Mouse (Mus musculus) forebrain, embryonic 16.5 days (tissue): ENCODE measurements around the gene Camta2. TPM values are rescaled to one million over a fixed set of nuclear protein-coding genes. Genes with fewer than 3 reads are reported as not detected.
A peak's percentile ranks its signal among the peaks of the same experiment; 100 is the strongest.

Experiments used
- ATAC-seq: fragments of 200-750 bp; cut with Nextera tagmentation; 2 replicates; pipeline ENCODE4 v1.8.0; 2017; ENCODE audit warnings: mild to moderate bottlenecking, moderate library complexity
- H3K27ac ChIP-seq: fragments of 300-500 bp; sonication (generic); 2 replicates; pipeline ENCODE4 v1.5.1; 2014; ENCODE audit warnings: low read length, control low read depth
- H3K27me3 ChIP-seq: fragments of 300-500 bp; sonication (generic); replicated peaks from 2 replicates; pipeline ENCODE4 v1.6.1; 2014; ENCODE audit warnings: low read length; ENCODE audit not compliant: control insufficient read depth, insufficient read depth
- H3K36me3 ChIP-seq: fragments of 300-500 bp; sonication (generic); 2 replicates; pipeline ENCODE4 v1.6.1; 2014; ENCODE audit not compliant: control insufficient read depth, insufficient read depth
- H3K4me1 ChIP-seq: fragments of 300-500 bp; sonication (generic); replicated peaks from 2 replicates; pipeline ENCODE4 v1.6.1; 2014; ENCODE audit warnings: low read length; ENCODE audit not compliant: control insufficient read depth, insufficient read depth
- H3K4me2 ChIP-seq: fragments of 300-500 bp; sonication (generic); 2 replicates; pipeline ENCODE4 v1.6.1; 2014; ENCODE audit warnings: mild to moderate bottlenecking, low read length, control low read depth
- H3K4me3 ChIP-seq: fragments of 300-500 bp; sonication (generic); replicated peaks from 2 replicates; pipeline ENCODE4 v1.5.1; 2014; ENCODE audit warnings: mild to moderate bottlenecking, low read length, control low read depth
- H3K9ac ChIP-seq: fragments of 300-500 bp; sonication (generic); replicated peaks from 2 replicates; pipeline ENCODE4 v1.6.1; 2014; ENCODE audit warnings: low read depth, low read length, control low read depth
- H3K9me3 ChIP-seq: fragments of 300-500 bp; sonication (generic); 2 replicates; pipeline ENCODE4 v1.6.1; 2016; ENCODE audit warnings: low read length; ENCODE audit not compliant: control insufficient read depth
- WGBS: fragments of 180-500 bp; shearing (Covaris S2); extraction: QIAGEN DNeasy Blood & Tissue Kit; methylation state at CpG from one replicate; pipeline ENCODE4 v1.1.7; 2014; 5-methylcytosine and 5-hydroxymethylcytosine counted together
- polyA plus RNA-seq: library from polyadenylated mRNA; unstranded; fragments of >200 nt; fragmentation: Nextera tagmentation; extraction: Ambion mirVana; gene quantifications from 2 replicates; pipeline ENCODE4 v1.2.1, GENCODE M21; 2015

The Camta2 gene
- polyA plus RNA-seq, 1 experiment from 2014 or later: 21.3 TPM

GRCm38 (mm10) chr11:70669582-70670345 is 18.1 kb downstream of the Camta2 start:
- Histone ChIP-seq H3K27me3 (no peaks in the 10 kb centered on the region), H3K9me3 (no peaks in the 10 kb centered on the region), H3K4me3 (peak overlapping the region; percentile 66), H3K36me3 (peaks cover 5% of the 10 kb centered on the region), H3K4me1 (peaks cover 24% of the 10 kb centered on the region), H3K27ac (peak overlapping the region; percentile 97), H3K9ac (peak overlapping the region; percentile 63), H3K4me2 (peak overlapping the region; percentile 85)
- peak; percentile 26 for ATAC-seq
- 0% methylated on average over 31 of the region's 31 CpGs for WGBS

DNA sequence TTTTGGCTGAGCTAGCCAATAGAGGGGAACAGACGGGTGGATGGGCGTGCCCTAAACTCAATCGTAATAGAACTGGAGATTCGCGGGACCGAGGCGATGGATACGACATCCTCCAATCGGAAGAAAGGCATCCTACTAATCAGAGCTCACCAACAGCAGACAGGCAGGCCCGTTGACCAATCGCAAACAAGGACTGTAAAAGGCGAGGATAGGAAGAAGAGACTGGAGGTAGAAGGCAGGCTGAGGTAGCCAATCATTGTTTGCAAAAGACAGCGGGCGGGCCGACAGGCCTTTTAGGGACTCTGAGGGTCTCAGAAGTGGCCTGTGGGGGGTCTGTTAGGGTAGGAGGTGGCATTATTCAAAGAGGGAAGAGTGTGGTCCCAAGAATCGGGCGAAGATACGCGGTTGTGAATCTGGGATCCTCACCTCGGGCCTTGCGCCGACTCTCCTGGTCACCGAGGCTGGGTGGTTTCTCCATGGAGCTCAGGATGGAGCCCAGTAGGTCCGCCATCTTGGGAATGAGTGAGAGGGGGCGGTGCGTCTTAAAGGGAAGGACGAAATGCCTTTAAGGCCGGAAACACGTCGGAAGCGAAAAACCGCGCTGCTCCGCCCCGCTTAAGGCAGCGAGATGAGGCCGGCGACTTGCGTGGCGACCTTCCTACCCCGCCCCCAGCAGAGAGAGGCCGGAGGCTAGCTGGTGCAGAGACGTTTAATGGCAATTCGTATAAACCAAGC is 19.0 kb downstream of the Camta2 start, which contains the start of gene Spag7:
Spag7 (minus strand) TSS at position 646 of the 735 bp plus-strand sequence.
- under 1% methylated on average over 44 of the region's 44 CpGs for WGBS
- peaks cover 24% of the 10 kb centered on the region for H3K4me1 ChIP-seq

DNA sequence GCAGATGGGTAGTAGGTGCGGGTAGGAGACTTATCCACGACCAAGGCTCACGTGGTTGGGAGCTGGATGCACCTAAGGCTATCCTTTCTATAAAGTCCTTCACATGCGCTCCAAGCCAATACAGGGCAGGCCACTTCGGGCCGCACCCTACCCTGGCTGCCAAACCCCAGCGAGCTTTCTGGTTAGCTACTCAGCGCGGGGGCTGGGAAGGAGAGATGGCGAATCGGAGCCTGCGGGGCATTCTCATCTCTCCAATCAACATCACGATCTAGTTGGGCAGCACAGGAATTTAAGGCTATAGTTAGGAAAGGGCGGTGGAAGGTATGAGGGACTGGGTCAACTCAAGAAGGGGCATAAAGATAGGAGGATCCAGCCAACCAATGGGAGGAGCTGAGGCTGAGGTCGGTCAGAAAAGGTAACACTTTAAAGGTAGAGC is 19.6 kb downstream of the Camta2 start:
- peak; percentile 34 for ATAC-seq
- WGBS: 1% methylated on average over 15 of the region's 15 CpGs
- no peaks in the 10 kb centered on the region for H3K9me3 ChIP-seq

More for the DNA sequence above, 19.0 kb downstream of the Camta2 start, which contains the start of gene Spag7:
- ATAC-seq: peak; percentile 97
- Histone ChIP-seq H3K27me3 (no peaks in the 10 kb centered on the region), H3K4me2 (peak within 1 kb of the TSS; percentile 85), H3K9me3 (no peaks in the 10 kb centered on the region), H3K4me3 (peak within 1 kb of the TSS; percentile 66), H3K9ac (peak within 1 kb of the TSS; percentile 63), H3K36me3 (peaks cover 12% of the 10 kb centered on the region), H3K27ac (peak within 1 kb of the TSS; percentile 97)

GRCm38 (mm10) chr11:70667271-70668150 is 20.4 kb downstream of the Camta2 start:
- 73% methylated on average over 14 of the region's 14 CpGs for WGBS
- Histone ChIP-seq H3K4me3 (peak overlapping the region; percentile 66), H3K4me1 (peaks cover 24% of the 10 kb centered on the region), H3K27me3 (no peaks in the 10 kb centered on the region), H3K9ac (peak overlapping the region; percentile 56), H3K4me2 (peak overlapping the region; percentile 83), H3K9me3 (no peaks in the 10 kb centered on the region), H3K27ac (peak overlapping the region; percentile 97; the same call in 1 of the 2 replicates), H3K36me3 (peaks cover 21% of the 10 kb centered on the region)
- ATAC-seq: no peak

More for the DNA sequence above, 19.6 kb downstream of the Camta2 start:
- no peaks in the 10 kb centered on the region for H3K27me3 ChIP-seq
- H3K4me1 ChIP-seq: peaks cover 24% of the 10 kb centered on the region
- peak overlapping the region; percentile 83 for H3K4me2 ChIP-seq
- peak overlapping the region; percentile 97 for H3K27ac ChIP-seq
- peaks cover 15% of the 10 kb centered on the region for H3K36me3 ChIP-seq
- H3K9ac ChIP-seq: peak overlapping the region; percentile 56
- peak overlapping the region; percentile 66 for H3K4me3 ChIP-seq

DNA sequence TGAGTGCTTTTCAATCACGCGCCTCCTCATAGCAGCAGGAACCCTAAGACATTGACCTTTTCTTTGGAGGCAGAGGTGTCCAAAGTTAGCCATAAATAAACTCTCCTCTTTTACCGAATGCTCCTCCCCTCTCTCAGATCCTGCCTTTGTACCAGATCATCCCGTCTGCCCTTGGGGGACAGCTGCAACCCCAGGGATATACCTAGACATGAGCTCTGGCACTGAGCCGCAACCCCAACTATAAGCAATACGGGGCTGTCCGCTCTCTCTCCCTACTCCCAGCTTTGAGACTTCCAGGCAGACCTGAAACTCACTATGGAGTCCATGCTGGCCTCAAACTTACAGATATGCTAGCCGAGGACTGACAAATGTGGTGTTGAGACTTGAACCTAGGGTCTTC is 21.2 kb downstream of the Camta2 start:
- no peak overlapping the region; the same call in 1 of the 2 replicates for H3K4me3 ChIP-seq
- no peak for ATAC-seq
- H3K9me3 ChIP-seq: no peaks in the 10 kb centered on the region
- peaks cover 26% of the 10 kb centered on the region for H3K36me3 ChIP-seq
- WGBS: 94% methylated on average over 8 of the region's 8 CpGs
- no peak overlapping the region for H3K9ac ChIP-seq
- no peaks in the 10 kb centered on the region for H3K27me3 ChIP-seq
- H3K27ac ChIP-seq: no peak overlapping the region
- H3K4me1 ChIP-seq: peaks cover 24% of the 10 kb centered on the region
- H3K4me2 ChIP-seq: no peak overlapping the region

DNA sequence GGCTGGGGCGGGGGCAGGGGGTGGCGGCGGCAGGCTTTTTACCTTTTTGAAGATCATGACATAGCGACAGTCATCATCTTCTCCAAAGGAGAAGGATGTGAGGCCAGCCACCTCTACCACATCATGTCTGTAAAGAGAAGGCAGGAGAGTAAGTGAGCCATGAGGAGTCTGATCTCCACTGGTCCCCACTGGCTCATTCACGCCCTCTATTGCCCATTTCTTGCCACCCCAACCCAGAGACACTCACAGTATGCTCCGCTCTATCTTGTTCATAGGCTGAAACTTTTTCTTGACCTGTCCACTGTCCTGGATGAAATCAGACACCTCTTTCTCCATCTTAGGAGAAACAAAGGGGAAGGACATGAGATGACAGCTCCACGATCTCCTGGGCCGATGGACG is 23.2 kb downstream of the Camta2 start:
- 95% methylated on average over 9 of the region's 9 CpGs for WGBS
- ATAC-seq: no peak
- Histone ChIP-seq H3K9ac (no peak overlapping the region), H3K27me3 (no peaks in the 10 kb centered on the region), H3K9me3 (no peaks in the 10 kb centered on the region), H3K36me3 (peaks cover 26% of the 10 kb centered on the region), H3K4me3 (no peak overlapping the region), H3K4me2 (no peak overlapping the region), H3K4me1 (peaks cover 11% of the 10 kb centered on the region), H3K27ac (no peak overlapping the region)

- no peaks in the 10 kb centered on the region for H3K9me3 ChIP-seq
- 88% methylated on average over 6 of the region's 6 CpGs for WGBS
- H3K9ac ChIP-seq: no peak overlapping the region
- H3K27me3 ChIP-seq: no peaks in the 10 kb centered on the region
- no peak overlapping the region for H3K4me2 ChIP-seq
- H3K36me3 ChIP-seq: peaks cover 26% of the 10 kb centered on the region
- ATAC-seq: no peak
- H3K27ac ChIP-seq: no peak overlapping the region
- H3K4me3 ChIP-seq: no peak overlapping the region
- peaks cover 11% of the 10 kb centered on the region for H3K4me1 ChIP-seq
Measured at GRCm38 (mm10) chr11:70663957-70664356, 23.9 kb downstream of the Camta2 start.

GRCm38 (mm10) chr11:70663101-70663500 is 24.8 kb downstream of the Camta2 start:
- Histone ChIP-seq H3K27me3 (no peaks in the 10 kb centered on the region), H3K4me1 (peaks cover 8% of the 10 kb centered on the region), H3K27ac (no peak overlapping the region), H3K9ac (no peak overlapping the region), H3K4me3 (no peak overlapping the region), H3K4me2 (no peak overlapping the region), H3K36me3 (peaks cover 26% of the 10 kb centered on the region), H3K9me3 (no peaks in the 10 kb centered on the region)
- ATAC-seq: no peak
- WGBS: 96% methylated on average over 8 of the region's 8 CpGs
